11 mouse cellular contexts compared by ENCODE assay signal in genomic region chr17:53588097-53588855, GRCm38 (mm10). TPM values are rescaled to one million over a fixed set of nuclear protein-coding genes. Genes with fewer than 3 reads are reported as not detected.
DNase-seq lines count a peak whose midpoint lies in the region; ATAC-seq and TF ChIP-seq lines count a peak whose summit lies in the region.
"Had no signal": no experiment of that assay in that cellular context is flagged by ENCODE, and none has a peak within 500 bp of the region (broad histone marks: within the 10 kb centered on the region; RNA-seq: fewer than 3 reads in every experiment).

No protein-coding gene starts in this region.

- no peaks in the 10 kb centered on the region for H3K27me3 ChIP-seq in heart, embryonic 13.5 days (replicated peaks)
- no peaks in the 10 kb centered on the region for H3K27me3 ChIP-seq in testis, adult 2 months (ENCODE audit: control insufficient read depth, insufficient read depth, low read length)
- no peaks in the 10 kb centered on the region for H3K27me3 ChIP-seq in hindbrain, embryonic 15.5 days
- H3K27me3 ChIP-seq in limb, embryonic 10.5 days (ENCODE audit: low read depth, poor library complexity, severe bottlenecking): no peaks in the 10 kb centered on the region

- TF ChIP-seq CTCF in testis, adult 2 months (IDR thresholded peaks at IDR 0.05; ENCODE audit: control insufficient read depth, insufficient read depth, insufficient replicate concordance, low read depth, low read length): no peak

- no peak for TF ChIP-seq POLR2A in testis, adult 2 months (IDR thresholded peaks at IDR 0.05; ENCODE audit: control insufficient read depth, low read depth, low read length)

- peak overlapping the region; percentile 90 for H3K27ac ChIP-seq in heart, embryonic 13.5 days (replicated peaks)
- H3K27ac ChIP-seq in testis, adult 2 months (ENCODE audit: control insufficient read depth, insufficient read depth, low read depth, low read length): peak overlapping the region; percentile 2; the same call in 1 of the 2 replicates
- H3K27ac ChIP-seq in hindbrain, embryonic 15.5 days (replicated peaks): 0 out of 2 replicates have a peak overlapping the region, but pooled peaks have one; percentile 23
- no peak overlapping the region for H3K27ac ChIP-seq in limb, embryonic 10.5 days

- WGBS in heart, embryonic 13.5 days: 74% methylated on average over 9 of the region's 9 CpGs
- WGBS in hindbrain, embryonic 15.5 days: 89% methylated on average over 9 of the region's 9 CpGs
- WGBS in limb, embryonic 10.5 days: 82% methylated on average over 9 of the region's 9 CpGs

- no peak for ATAC-seq in heart, embryonic 13.5 days (ENCODE audit: extremely low read depth, insufficient number of reproducible peaks, low FRiP score, low TSS enrichment)
- no peak for ATAC-seq in hindbrain, embryonic 15.5 days (ENCODE audit: low FRiP score, low read depth)

- H3K4me3 ChIP-seq in heart, embryonic 13.5 days: no peak overlapping the region
- H3K4me3 ChIP-seq in testis, adult 2 months (ENCODE audit: control insufficient read depth, low read depth, low read length): no peak overlapping the region
- H3K4me3 ChIP-seq in hindbrain, embryonic 15.5 days: no peak overlapping the region
- no peak overlapping the region for H3K4me3 ChIP-seq in limb, embryonic 10.5 days

- H3K9me3 ChIP-seq in heart, embryonic 13.5 days: no peaks in the 10 kb centered on the region
- H3K9me3 ChIP-seq in hindbrain, embryonic 15.5 days: no peaks in the 10 kb centered on the region
- no peaks in the 10 kb centered on the region for H3K9me3 ChIP-seq in limb, embryonic 10.5 days (replicated peaks)

- peak overlapping the region; percentile 48 for H3K4me2 ChIP-seq in heart, embryonic 13.5 days
- H3K4me2 ChIP-seq in hindbrain, embryonic 15.5 days: no peak overlapping the region

- DNase-seq in heart, postnatal 36 days: no peak
- no peak for DNase-seq in testis, postnatal 10 days (ENCODE audit: low spot score)
- DNase-seq in limb, embryonic 10.5 days (ENCODE audit: low spot score): no peak
- DNase-seq in cerebellum, adult 9-11 months: no peak
- DNase-seq: kidney, adult 18-20 months had no signal

- no peaks in the 10 kb centered on the region for H3K36me3 ChIP-seq in heart, embryonic 13.5 days
- no peaks in the 10 kb centered on the region for H3K36me3 ChIP-seq in testis, adult 2 months (ENCODE audit: control insufficient read depth, insufficient read depth, low read length)
- no peaks in the 10 kb centered on the region for H3K36me3 ChIP-seq in hindbrain, embryonic 15.5 days
- no peaks in the 10 kb centered on the region for H3K36me3 ChIP-seq in limb, embryonic 10.5 days

- intact Hi-C loops in heart, postnatal 36 days (cut with DNase I): loop anchor here (5.0 kb wide), 1 partner anchor 39 kb away; no protein-coding TSS in a partner anchor

- H3K9ac ChIP-seq in heart, embryonic 13.5 days: peak overlapping the region; percentile 66
- no peak overlapping the region for H3K9ac ChIP-seq in hindbrain, embryonic 15.5 days

- peaks cover 48% of the 10 kb centered on the region for H3K4me1 ChIP-seq in heart, embryonic 13.5 days
- H3K4me1 ChIP-seq in testis, adult 2 months (ENCODE audit: control insufficient read depth, insufficient read depth, low read length): peaks cover 5% of the 10 kb centered on the region
- H3K4me1 ChIP-seq in hindbrain, embryonic 15.5 days (replicated peaks): peaks cover 14% of the 10 kb centered on the region
- H3K4me1 ChIP-seq in limb, embryonic 10.5 days: no peaks in the 10 kb centered on the region

RNA-seq across cellular contexts. Expression of gene Kat2b, which starts 21.6 kb away (rescaled TPM):
- polyA plus RNA-seq in heart, embryonic 13.5 days (2015; fragmentation: Nextera tagmentation; extraction: Ambion mirVana): 7.4 and 8.1 TPM in 2 replicates
- total RNA-seq in heart, postnatal 36 days (2021): 10 to 100 TPM; 83.7 to 93.5 TPM
- polyA plus RNA-seq in testis, adult 2 months (2012; rRNA removed): 10.2 and 14.6 TPM in 2 replicates
- polyA plus RNA-seq in hindbrain, embryonic 15.5 days (2015; fragmentation: Nextera tagmentation; extraction: Ambion mirVana): 5.7 and 6.3 TPM in 2 replicates
- polyA plus RNA-seq in limb, embryonic 10.5 days (2016; fragmentation: Nextera tagmentation; extraction: Ambion mirVana): 1.1 and 2.7 TPM in 2 replicates

RNA-seq across cellular contexts. Expression of gene Pp2d1, which starts 49.0 kb away (rescaled TPM):
- 0.13 and 0.25 TPM in 2 replicates for polyA plus RNA-seq in heart, embryonic 13.5 days (2015; fragmentation: Nextera tagmentation; extraction: Ambion mirVana)
- total RNA-seq in heart, postnatal 36 days (2021): not detected
- 16.1 and 22.1 TPM in 2 replicates for polyA plus RNA-seq in testis, adult 2 months (2012; rRNA removed)
- polyA plus RNA-seq in hindbrain, embryonic 15.5 days (2015; fragmentation: Nextera tagmentation; extraction: Ambion mirVana): 0.26 and 0.35 TPM in 2 replicates
- polyA plus RNA-seq in limb, embryonic 10.5 days (2016; fragmentation: Nextera tagmentation; extraction: Ambion mirVana): 0.24 and 0.49 TPM in 2 replicates
- total RNA-seq: adrenal gland, postnatal 36 days; left cerebral cortex, adult 18-20 months; neutrophil, adult 5-6 weeks had no signal

Comparison
In these comparisons a context has a peak if more than half of its experiments do, and no peak if none do; other contexts are left out.
1. RNA of gene Pp2d1, which starts 49.0 kb away (polyA plus RNA-seq): 16.1 to 22.1 TPM in testis, adult 2 months; 0.24 to 0.49 TPM in limb, embryonic 10.5 days, 0.26 to 0.35 TPM in hindbrain, embryonic 15.5 days and 0.13 to 0.25 TPM in heart, embryonic 13.5 days; every median in the first group is over 10 times any median in the second.